Mouse (Mus musculus) hindbrain, embryonic 15.5 days (tissue): ENCODE data around the gene Ikzf2. TPM values are rescaled to one million over a fixed set of nuclear protein-coding genes. Genes with fewer than 3 reads are reported as not detected.

Source experiments
- ATAC-seq: fragments of 200-750 bp; cut with Nextera tagmentation; 2 replicates; pipeline ENCODE4 v1.8.0; 2017; ENCODE audit warnings: low read depth, moderate number of reproducible peaks, moderate TSS enrichment; ENCODE audit not compliant: low FRiP score
- H3K27ac ChIP-seq: fragments of 300-500 bp; sonication (generic); replicated peaks from 2 replicates; pipeline ENCODE4 v1.5.1; 2015; ENCODE audit warnings: mild to moderate bottlenecking, inconsistent platforms
- H3K27me3 ChIP-seq: fragments of 300-500 bp; sonication (generic); 2 replicates; pipeline ENCODE4 v1.6.1; 2015; ENCODE audit warnings: control low read depth, inconsistent platforms
- H3K36me3 ChIP-seq: fragments of 300-500 bp; sonication (generic); 2 replicates; pipeline ENCODE4 v1.6.1; 2015; ENCODE audit warnings: control low read depth, inconsistent platforms
- H3K4me1 ChIP-seq: fragments of 300-500 bp; sonication (generic); replicated peaks from 2 replicates; pipeline ENCODE4 v1.6.1; 2015; ENCODE audit warnings: control low read depth, inconsistent platforms
- H3K4me2 ChIP-seq: fragments of 300-500 bp; sonication (generic); 2 replicates; pipeline ENCODE4 v1.6.1; 2015; ENCODE audit warnings: moderate library complexity, mild to moderate bottlenecking, inconsistent platforms
- H3K4me3 ChIP-seq: fragments of 300-500 bp; sonication (generic); 2 replicates; pipeline ENCODE4 v1.5.1; 2015; ENCODE audit warnings: mild to moderate bottlenecking, inconsistent platforms
- H3K9ac ChIP-seq: fragments of 300-500 bp; sonication (generic); 2 replicates; pipeline ENCODE4 v1.6.1; 2015; ENCODE audit warnings: inconsistent platforms
- H3K9me3 ChIP-seq: fragments of 300-500 bp; sonication (generic); 2 replicates; pipeline ENCODE4 v1.6.1; 2016; ENCODE audit warnings: control low read depth, inconsistent platforms
- WGBS: fragments of 180-500 bp; shearing (Covaris S2); methylation state at CpG from one replicate; pipeline ENCODE4 v1.1.7; 2015; 5-methylcytosine and 5-hydroxymethylcytosine counted together
- polyA plus RNA-seq: library from polyadenylated mRNA; unstranded; fragments of >200 nt; fragmentation: Nextera tagmentation; extraction: Ambion mirVana; gene quantifications from 2 replicates; pipeline ENCODE4 v1.2.1, GENCODE M21; 2015

Ikzf2 gene
- polyA plus RNA-seq, 1 experiment from 2014 or later, result 3.6 TPM

DNA sequence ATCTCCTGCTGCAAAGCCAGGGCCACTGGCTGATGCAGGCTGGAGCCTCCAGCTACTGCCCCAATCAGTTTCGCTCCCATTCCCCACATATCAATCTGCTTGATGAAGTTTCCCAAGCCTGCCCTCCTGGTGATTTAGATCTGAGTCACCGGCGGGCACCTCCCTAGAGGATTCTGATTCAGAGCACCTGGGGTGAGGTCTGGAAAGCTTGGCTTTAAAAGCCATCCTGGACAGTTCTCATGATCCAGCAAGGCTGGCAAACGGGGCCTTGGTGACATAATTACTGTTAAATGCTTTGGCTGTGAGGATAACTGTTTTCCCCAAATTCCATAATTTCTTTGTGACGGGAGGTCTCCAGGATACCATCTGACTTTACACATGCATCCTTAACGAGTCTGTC, 29.0 kb downstream of the Ikzf2 start:
- 0 out of 2 replicates have a peak, but pooled peaks have one; percentile 30 for ATAC-seq
- no peak overlapping the region for H3K9ac ChIP-seq
- 33% methylated on average over 6 of the region's 6 CpGs for WGBS
- H3K36me3 ChIP-seq, result no peaks in the 10 kb centered on the region
- no peak overlapping the region for H3K4me2 ChIP-seq
- no peaks in the 10 kb centered on the region for H3K27me3 ChIP-seq
- peaks cover 7% of the 10 kb centered on the region; the same call in 1 of the 2 replicates for H3K4me1 ChIP-seq
- H3K9me3 ChIP-seq, result no peaks in the 10 kb centered on the region
- no peak overlapping the region for H3K4me3 ChIP-seq
- H3K27ac ChIP-seq, result no peak overlapping the region

DNA sequence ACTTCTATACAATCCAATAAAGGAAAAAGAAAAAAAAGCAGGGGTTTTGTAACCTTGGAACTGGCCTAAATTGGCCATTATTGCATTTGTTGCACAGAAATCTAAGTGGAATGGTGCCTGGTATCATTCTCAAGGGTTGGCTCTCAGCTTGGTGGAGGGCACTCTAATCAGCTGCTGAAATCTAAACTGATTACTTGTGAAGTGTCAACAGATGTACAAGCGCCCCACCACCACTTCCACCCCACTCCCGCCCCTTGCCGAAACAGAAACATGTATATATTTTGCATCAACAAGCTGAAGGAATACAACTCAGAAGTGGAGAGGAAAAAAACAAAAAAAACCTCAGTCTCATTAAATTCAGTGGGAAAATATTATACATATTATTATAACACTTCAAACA, 29.6 kb downstream of the Ikzf2 start:
- Histone ChIP-seq H3K9ac (no peak overlapping the region), H3K4me2 (no peak overlapping the region), H3K4me1 (peaks cover 7% of the 10 kb centered on the region; the same call in 1 of the 2 replicates), H3K27me3 (no peaks in the 10 kb centered on the region), H3K4me3 (no peak overlapping the region), H3K9me3 (no peaks in the 10 kb centered on the region), H3K27ac (no peak overlapping the region), H3K36me3 (no peaks in the 10 kb centered on the region)
- 87% methylated on average over 3 of the region's 3 CpGs for WGBS
- no peak for ATAC-seq

DNA sequence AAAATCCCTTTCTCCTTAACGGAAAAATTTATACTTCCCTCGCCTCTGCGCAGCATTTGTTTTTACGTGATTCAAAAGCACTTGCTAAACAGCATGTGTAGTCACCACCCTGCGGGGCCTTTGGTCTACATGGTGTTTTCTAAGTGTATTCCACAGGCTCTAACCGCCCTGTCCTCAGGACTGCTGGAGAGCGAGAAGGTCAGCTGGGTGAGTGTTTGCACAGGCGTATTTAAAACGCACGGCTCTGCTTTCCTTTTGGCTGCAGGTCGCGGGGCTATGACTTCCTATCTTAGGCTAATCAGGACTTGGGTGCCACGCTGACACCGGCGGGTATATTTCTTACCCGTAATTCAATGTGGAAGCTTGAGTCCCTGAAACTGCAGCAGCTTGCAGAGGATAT, 30.1 kb downstream of the Ikzf2 start:
- ATAC-seq, result no peak
- H3K9me3 ChIP-seq, result no peaks in the 10 kb centered on the region
- no peaks in the 10 kb centered on the region for H3K27me3 ChIP-seq
- H3K9ac ChIP-seq, result no peak overlapping the region
- 37% methylated on average over 16 of the region's 16 CpGs for WGBS
- H3K4me2 ChIP-seq, result peak overlapping the region; percentile 39
- peaks cover 7% of the 10 kb centered on the region; the same call in 1 of the 2 replicates for H3K4me1 ChIP-seq
- no peaks in the 10 kb centered on the region for H3K36me3 ChIP-seq
- H3K27ac ChIP-seq, result no peak overlapping the region
- H3K4me3 ChIP-seq, result no peak overlapping the region

DNA sequence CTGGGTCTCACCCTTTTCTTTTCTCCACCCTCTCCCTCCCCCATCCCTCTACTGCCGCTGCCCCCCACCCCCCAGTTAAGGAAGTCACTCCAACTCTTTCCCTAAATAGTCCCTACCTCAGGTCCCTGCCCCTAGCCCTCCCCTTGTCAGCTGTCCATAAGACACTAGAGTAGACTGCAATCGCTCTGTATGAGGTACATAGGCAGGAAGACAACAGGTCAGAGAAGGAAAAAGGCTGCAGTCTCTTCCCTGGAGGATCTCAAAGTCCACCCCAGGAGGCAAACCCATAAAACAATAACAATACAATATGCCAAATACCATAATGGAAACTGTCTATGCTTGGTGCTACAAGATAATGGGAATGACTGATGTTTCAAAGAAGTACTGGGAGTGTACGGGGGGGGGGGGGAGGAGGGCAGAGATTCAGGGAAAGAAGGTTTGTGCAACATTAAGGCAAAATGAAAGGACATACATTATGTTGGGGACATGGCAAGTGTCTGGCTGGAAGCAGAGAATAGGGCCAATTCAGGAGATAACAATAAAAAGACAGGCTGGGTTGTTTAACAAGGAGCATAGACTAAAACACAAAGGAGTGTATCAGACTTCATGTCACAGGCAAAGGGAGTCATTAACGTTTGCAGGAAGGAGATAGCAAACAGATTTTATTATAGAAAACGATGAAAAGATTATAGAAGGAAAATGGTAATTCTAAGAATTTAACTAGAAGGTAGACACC, 30.8 kb downstream of the Ikzf2 start:
- 26% methylated on average over 5 of the region's 5 CpGs for WGBS
- Histone ChIP-seq H3K27ac (no peak overlapping the region), H3K4me1 (peaks cover 7% of the 10 kb centered on the region; the same call in 1 of the 2 replicates), H3K4me2 (no peak overlapping the region), H3K27me3 (no peaks in the 10 kb centered on the region), H3K9ac (no peak overlapping the region), H3K36me3 (no peaks in the 10 kb centered on the region), H3K9me3 (no peaks in the 10 kb centered on the region), H3K4me3 (no peak overlapping the region)
- ATAC-seq, result no peak

DNA sequence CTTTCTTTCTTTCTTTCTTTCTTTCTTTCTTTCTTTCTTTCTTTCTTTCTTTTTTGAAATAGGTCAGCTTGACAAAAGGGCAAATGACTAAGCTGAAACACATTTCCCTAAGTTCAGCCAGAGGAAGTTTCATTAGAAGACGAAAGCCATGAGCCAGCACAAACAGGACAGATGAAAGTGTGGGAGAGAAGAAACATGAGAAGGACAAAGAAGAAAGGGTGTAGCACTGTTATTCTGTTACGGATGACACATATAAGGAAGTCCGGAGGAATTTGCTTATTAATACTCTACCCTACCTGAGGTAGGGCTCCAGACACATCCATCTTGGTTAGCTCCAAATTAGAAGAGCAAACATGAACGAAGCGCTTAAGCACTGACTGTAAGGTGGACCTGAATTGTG, 31.7 kb downstream of the Ikzf2 start:
- no peak for ATAC-seq
- Histone ChIP-seq H3K27me3 (no peaks in the 10 kb centered on the region), H3K27ac (no peak overlapping the region), H3K9me3 (no peaks in the 10 kb centered on the region), H3K36me3 (no peaks in the 10 kb centered on the region), H3K4me3 (no peak overlapping the region), H3K9ac (no peak overlapping the region), H3K4me2 (no peak overlapping the region), H3K4me1 (peaks cover 7% of the 10 kb centered on the region; the same call in 1 of the 2 replicates)
- 93% methylated on average over 5 of the region's 5 CpGs for WGBS

DNA sequence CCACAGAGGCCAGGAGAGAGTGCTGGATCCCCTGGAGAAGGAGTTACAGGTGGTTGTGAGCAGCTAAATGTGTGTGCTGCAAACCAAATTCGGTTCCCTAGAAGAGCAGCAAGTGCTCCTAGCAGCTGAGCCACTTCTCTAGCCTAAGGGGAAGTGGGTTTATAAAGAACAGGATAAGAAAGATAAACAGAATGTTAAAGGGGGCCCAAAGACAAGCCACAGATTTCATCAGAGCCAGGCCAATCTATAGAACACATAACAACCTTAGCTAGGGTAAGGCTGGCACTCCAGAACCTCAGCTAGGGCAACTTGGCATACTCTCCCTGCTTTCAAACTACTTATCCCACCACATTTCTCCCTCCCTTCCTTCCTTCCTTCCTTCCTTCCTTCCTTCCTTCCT, 32.1 kb downstream of the Ikzf2 start:
- Histone ChIP-seq H3K9ac (no peak overlapping the region), H3K36me3 (no peaks in the 10 kb centered on the region), H3K4me2 (no peak overlapping the region), H3K4me1 (peaks cover 7% of the 10 kb centered on the region; the same call in 1 of the 2 replicates), H3K9me3 (no peaks in the 10 kb centered on the region), H3K4me3 (no peak overlapping the region), H3K27me3 (no peaks in the 10 kb centered on the region), H3K27ac (no peak overlapping the region)
- no peak for ATAC-seq
- WGBS, result 93% methylated on average over 1 of the region's 1 CpGs

DNA sequence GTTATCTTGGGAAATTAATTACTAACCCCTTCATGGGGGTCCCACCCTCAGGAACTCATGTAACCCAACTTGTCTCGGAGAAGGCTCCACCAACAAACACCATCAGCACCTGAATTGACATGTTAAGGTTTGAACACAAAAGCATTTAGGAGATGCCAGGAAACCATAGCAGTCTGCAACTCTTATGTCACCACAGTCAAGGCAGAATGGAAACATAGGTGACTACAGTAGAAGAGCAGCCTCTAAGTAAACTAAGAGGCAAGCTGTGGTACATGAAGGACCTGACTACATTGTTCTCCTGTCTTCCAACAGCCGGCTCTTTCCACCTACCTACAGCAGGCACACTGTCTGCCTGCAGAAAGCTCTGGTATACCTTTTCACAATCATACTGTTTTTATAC, 33.6 kb downstream of the Ikzf2 start:
- Histone ChIP-seq H3K9me3 (no peaks in the 10 kb centered on the region), H3K9ac (no peak overlapping the region), H3K4me2 (no peak overlapping the region), H3K27me3 (no peaks in the 10 kb centered on the region), H3K4me1 (peaks cover 7% of the 10 kb centered on the region; the same call in 1 of the 2 replicates), H3K4me3 (no peak overlapping the region), H3K27ac (no peak overlapping the region), H3K36me3 (no peaks in the 10 kb centered on the region)
- 91% methylated on average over 2 of the region's 2 CpGs for WGBS
- ATAC-seq, result no peak

DNA sequence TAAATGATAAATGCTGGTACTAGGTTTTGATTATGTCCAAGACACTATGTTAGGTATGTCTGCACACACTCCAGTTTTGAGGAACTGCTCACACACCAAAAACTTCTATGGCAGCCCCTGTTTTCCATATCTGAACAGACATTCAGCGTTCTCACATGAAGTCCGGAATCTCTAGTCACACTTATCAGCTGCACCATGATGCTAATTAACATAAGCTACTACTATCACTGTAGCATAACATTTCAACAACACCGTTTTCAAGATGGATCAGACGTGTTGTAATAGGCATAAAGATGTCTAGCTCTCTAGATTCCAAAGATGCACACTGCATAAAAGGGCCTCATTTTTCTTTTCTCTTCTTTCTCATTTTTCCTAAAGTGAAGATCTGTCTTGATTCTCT, 43.9 kb downstream of the Ikzf2 start:
- Histone ChIP-seq H3K36me3 (no peaks in the 10 kb centered on the region), H3K4me1 (no peaks in the 10 kb centered on the region), H3K9me3 (no peaks in the 10 kb centered on the region), H3K27me3 (no peaks in the 10 kb centered on the region), H3K4me3 (no peak overlapping the region), H3K27ac (no peak overlapping the region), H3K4me2 (no peak overlapping the region), H3K9ac (no peak overlapping the region)
- 88% methylated on average over 4 of the region's 4 CpGs for WGBS
- ATAC-seq, result no peak

DNA sequence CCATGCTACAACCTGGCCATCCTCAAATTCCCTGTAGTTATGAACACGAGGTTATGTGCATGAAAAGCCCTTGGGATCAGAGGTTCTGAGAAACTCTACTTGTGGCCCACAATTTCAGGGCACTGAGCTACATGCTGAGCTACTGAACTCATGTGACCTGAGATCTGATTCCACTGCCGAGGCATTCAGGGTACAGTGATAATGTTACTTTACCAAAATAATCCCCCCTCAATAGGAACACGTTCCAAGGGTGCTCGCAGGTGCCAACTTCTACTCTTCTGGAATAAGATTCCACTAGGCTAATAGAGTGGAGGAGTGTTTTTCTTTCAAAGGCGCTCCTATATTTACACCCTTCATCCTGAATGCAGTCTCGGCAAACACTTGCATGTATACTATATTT, 45.1 kb downstream of the Ikzf2 start:
- Histone ChIP-seq H3K36me3 (no peaks in the 10 kb centered on the region), H3K4me1 (no peaks in the 10 kb centered on the region), H3K4me3 (no peak overlapping the region), H3K27ac (no peak overlapping the region), H3K27me3 (no peaks in the 10 kb centered on the region), H3K9ac (no peak overlapping the region), H3K9me3 (no peaks in the 10 kb centered on the region), H3K4me2 (no peak overlapping the region)
- WGBS, result 88% methylated on average over 6 of the region's 6 CpGs
- ATAC-seq, result no peak

DNA sequence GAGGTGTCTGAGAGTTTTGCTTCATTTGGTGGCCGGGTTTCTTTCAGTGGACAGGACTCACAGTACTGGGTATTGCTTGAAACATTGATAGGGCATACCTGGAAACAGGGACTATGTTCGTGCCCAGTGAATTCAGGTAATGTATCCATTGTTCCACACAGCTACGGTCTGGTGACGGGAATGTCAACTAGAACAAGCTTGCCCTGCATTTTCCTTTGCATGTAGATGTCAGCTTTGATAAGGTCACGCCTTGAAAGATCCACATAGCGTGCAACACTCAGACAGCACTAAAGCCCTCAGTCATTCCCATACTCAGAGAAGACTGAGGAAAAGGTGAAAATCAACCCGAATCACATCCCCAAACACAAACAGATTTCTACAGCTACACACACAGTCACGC, 48.7 kb downstream of the Ikzf2 start:
- WGBS, result 88% methylated on average over 8 of the region's 8 CpGs

DNA sequence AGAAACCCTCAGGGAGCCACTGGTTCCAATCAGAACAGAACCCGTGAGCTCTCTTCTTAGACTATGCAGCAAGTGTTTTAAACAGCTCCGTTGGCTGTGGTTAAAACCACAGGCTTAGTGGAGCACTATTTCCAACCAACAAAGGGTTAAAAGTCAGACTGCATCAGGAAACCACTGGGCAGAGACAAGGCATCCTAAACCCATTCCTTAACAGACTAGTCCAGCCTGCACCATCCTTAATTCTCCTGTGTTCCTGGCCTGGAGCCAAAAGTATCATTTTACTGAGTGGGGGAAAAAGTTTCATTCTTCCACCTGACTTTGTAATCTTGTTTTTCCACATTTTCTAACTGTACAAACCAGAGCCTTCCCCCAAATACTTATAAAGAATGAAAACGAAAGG, 49.1 kb downstream of the Ikzf2 start:
- H3K4me1 ChIP-seq, result no peaks in the 10 kb centered on the region
- no peak overlapping the region for H3K4me3 ChIP-seq
- no peak overlapping the region for H3K27ac ChIP-seq
- WGBS, result 81% methylated on average over 3 of the region's 3 CpGs
- H3K27me3 ChIP-seq, result no peaks in the 10 kb centered on the region
- no peaks in the 10 kb centered on the region for H3K9me3 ChIP-seq
- H3K36me3 ChIP-seq, result no peaks in the 10 kb centered on the region
- H3K4me2 ChIP-seq, result no peak overlapping the region
- ATAC-seq, result no peak
- no peak overlapping the region for H3K9ac ChIP-seq

More for the DNA sequence above, 48.7 kb downstream of the Ikzf2 start:
- no peak for ATAC-seq
- H3K4me2 ChIP-seq, result no peak overlapping the region
- H3K4me1 ChIP-seq, result no peaks in the 10 kb centered on the region
- no peaks in the 10 kb centered on the region for H3K27me3 ChIP-seq
- no peaks in the 10 kb centered on the region for H3K9me3 ChIP-seq
- H3K36me3 ChIP-seq, result no peaks in the 10 kb centered on the region
- no peak overlapping the region for H3K27ac ChIP-seq
- H3K4me3 ChIP-seq, result no peak overlapping the region
- no peak overlapping the region for H3K9ac ChIP-seq

DNA sequence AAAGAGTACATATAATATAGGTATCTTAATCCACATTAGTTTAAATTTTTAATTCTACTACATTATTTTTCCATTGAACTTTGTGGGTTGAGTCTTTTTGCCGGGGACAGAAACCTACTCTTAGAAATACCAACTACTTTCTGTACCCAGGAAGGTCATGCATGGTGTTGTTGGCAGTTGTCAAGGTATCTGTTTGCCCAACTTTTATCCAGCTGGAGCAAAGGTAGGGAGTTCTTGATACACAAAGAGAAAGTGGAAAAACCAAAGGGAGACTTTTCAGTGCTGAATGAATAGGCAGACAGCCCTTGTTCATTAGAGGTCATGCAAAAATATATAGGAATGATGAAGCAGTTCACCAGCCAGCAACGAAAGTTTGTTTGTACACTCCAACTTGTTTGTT, 52.8 kb downstream of the Ikzf2 start:
- WGBS, result 93% methylated on average over 2 of the region's 2 CpGs
- Histone ChIP-seq H3K4me2 (no peak overlapping the region), H3K9me3 (no peaks in the 10 kb centered on the region), H3K27me3 (no peaks in the 10 kb centered on the region), H3K36me3 (no peaks in the 10 kb centered on the region), H3K4me3 (no peak overlapping the region), H3K27ac (no peak overlapping the region), H3K9ac (no peak overlapping the region), H3K4me1 (no peaks in the 10 kb centered on the region)
- no peak for ATAC-seq

DNA sequence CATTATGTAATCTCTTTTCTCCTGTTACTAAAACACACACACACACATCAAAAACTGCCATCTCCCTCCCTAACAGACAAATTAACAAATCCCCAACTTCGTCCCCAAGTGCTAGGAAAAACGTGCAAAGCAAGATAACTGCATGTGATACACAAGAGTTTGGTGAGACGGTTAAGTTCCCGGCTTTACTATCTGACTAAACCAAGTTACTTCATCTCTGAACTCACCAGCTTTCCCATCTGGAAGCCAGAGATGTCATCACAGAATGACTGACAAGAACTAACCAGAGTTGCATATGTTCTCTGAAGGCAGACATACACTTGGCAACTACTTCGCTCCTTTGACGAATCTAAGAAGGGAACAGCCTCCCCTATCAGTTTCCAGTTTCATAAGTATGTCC, 56.5 kb downstream of the Ikzf2 start:
- no peaks in the 10 kb centered on the region for H3K9me3 ChIP-seq
- 89% methylated on average over 6 of the region's 6 CpGs for WGBS
- no peaks in the 10 kb centered on the region for H3K27me3 ChIP-seq
- H3K4me1 ChIP-seq, result no peaks in the 10 kb centered on the region
- no peak for ATAC-seq
- no peak overlapping the region for H3K4me3 ChIP-seq
- H3K4me2 ChIP-seq, result no peak overlapping the region
- H3K36me3 ChIP-seq, result no peaks in the 10 kb centered on the region
- H3K9ac ChIP-seq, result no peak overlapping the region
- no peak overlapping the region for H3K27ac ChIP-seq
